Mouse (Mus musculus) fibroblast of lung, adult 2 months (primary cell): ENCODE measurements around the gene Rtn4rl2.

Source experiments
- DNase-seq: peaks from one replicate; pipeline ENCODE4 v3.0.0-alpha.2; 2011; ENCODE audit warnings: low read depth

The Rtn4rl2 gene

DNA sequence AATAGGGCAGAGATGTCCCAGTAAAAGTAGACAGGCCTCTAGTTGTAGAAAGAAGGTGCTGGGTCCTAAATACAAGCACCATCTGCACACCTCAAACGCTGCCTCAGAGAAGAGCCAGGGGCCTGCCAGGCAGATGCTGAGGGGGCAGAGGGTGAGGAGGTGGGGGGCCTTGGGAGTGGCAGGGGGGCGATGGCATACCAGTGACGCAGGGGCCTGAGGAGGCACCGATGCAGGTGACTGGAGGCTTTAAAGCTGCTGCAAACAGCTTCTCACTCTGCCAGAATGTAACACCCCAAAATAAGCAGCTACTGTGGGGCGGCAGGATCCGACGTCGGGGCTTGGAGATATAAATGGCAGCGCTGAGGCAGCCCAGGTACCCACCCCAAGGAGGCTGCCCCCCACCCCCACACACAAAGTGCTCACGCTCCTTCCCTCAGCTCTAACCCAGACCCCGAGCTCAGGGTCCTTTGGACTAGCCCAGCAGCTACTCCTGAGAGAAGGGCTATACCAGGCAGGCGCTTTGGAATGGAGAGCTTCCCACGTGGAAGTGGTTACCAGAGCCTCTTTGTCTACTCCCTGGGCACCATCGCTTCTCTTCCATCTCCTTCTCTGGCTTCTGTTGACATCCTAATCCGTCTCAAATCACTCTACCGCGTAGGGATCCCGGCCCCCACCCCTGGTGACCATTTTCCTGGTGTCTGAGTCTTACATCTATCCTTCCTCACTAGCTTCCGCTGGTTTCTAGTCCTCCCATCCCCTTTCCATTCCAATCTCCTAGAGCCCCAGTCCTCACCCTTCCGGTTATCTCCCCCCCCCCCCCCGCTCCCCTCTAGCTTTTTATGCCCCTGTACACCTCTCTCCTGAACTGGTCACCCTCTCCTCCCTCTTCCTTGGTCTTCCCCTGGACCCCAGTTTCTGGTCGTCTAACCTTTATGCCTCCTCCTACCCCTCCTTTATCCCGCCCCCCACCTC lies 1.1 kb downstream of the Rtn4rl2 start:
- DNase-seq = no peak

DNA sequence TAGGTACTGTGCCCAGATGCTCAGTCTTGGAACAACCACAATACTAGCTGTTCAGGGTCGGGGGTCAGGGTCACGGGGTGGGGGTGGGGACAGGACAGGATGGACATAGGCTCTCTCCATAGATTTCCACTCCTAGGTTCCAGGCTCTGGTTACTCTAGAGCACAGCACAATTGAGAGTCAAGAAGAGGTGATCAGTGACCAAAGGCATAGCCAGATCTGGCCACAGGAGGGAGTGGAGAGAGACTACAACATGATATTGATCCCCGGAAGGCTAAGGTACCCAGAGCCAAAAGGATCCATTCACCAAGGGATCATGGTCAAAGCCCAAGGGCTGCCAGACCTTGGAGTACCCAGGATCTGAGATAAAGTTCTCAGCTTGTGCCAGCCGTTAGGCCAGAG lies 1.9 kb downstream of the Rtn4rl2 start:
- DNase-seq = no peak

DNA sequence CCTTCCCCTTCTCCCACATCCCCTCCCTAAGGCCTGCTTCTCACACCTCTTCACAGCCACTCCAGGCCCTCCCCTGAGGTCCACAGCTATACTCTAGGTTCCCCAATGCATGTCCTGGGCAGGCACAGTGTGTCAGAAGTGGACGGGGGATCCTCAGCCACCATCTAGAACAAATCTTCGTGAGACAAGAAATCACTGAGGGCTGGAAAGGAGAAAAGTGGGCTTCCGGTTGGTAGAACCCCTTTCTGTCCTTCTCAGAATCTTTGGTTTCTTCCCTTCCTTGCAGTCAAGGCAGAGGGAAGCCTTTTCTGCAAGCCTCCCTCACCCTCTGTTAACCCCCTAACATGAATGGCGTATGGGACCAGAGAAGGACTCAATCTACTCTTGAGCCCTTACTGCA lies 2.6 kb downstream of the Rtn4rl2 start:
- no peak for DNase-seq

DNA sequence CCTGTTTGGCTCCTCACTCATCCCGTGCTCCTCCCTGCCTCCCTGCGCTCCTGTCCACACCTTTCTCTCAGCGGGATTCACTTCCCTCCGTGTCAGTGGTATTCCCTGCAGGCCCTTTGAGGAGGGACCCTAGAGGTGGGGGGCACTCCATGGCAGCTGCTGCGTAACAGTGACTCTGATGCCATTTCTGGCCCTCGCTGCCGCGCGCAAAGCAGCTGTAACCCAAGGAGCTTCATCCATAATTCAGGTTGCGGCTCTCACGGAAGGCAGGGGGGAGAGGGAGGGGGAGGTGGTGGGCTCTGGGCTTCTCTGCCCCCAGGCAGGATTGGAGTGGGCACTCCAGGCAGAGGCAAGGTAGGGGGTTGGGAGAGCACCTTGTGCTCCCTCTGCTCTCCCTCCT lies 3.0 kb downstream of the Rtn4rl2 start:
- no peak for DNase-seq

DNA sequence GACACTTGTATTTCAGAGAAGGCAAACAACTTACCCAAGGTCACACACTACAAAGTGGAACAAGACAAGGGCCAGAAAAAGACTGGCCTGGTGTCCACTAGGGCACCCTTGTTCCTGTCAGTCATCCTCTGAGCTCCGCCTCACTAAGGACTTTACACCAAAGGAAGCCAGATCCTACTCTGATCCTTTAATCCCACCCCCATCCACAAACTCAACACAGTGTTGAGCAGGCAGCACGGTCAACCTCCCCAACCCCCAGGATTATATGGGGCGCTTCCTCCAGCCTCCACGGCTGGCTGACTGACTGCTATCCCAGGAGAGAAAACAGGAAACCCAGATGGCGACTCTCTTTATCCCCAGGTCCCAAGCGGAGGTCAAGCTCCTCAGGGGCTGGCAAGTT lies 3.4 kb downstream of the Rtn4rl2 start:
- no peak for DNase-seq

- no peak for DNase-seq
These were observed 3.9 kb downstream of the Rtn4rl2 start for GRCm38 (mm10) chr2:84882606-84883005.

GRCm38 (mm10) chr2:84880590-84880989 lies 5.9 kb downstream of the Rtn4rl2 start:
- no peak for DNase-seq

GRCm38 (mm10) chr2:84875842-84876241 lies 10.7 kb downstream of the Rtn4rl2 start:
- DNase-seq = no peak

DNA sequence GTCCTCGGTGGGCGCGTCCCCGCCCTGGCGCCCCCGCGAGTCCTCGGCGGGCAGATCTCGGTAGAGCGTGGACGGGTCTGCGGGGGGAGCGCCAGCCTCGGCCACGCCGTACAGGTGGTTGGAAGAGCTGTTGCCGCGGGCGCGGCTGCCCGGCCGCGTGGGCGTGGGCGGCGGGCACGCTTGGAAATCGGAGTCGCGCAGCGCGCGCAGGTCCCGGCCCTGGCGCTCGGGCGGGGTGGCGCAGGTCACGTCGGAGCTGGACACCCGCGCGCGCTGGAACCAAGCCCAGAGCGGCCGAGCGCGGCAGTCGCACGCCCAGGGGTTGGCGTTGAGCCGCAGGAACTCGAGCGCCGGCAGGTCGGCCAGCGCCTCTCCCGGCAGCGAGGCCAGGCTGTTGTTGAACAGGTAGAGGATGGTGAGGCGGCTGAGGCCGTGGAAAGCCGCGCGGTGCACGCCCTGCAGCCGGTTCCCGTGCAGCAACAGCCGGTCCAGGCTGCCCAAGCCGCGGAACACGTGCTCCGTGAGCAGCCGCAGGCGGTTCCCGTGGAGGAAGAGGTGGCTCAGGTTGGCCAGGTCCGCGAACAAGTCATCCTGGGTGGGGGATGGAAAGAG lies 14.3 kb downstream of the Rtn4rl2 start:
- no peak for DNase-seq

GRCm38 (mm10) chr2:84870623-84871160 lies 15.8 kb downstream of the Rtn4rl2 start:
- DNase-seq = no peak

- no peak for DNase-seq
These were observed 17.5 kb downstream of the Rtn4rl2 start for GRCm38 (mm10) chr2:84868977-84869376.

GRCm38 (mm10) chr2:84868521-84868943 lies 18.0 kb downstream of the Rtn4rl2 start:
- no peak for DNase-seq

- DNase-seq = no peak
These were observed 20.6 kb downstream of the Rtn4rl2 start for GRCm38 (mm10) chr2:84865616-84866571.

- DNase-seq = no peak
These were observed 24.3 kb downstream of the Rtn4rl2 start for GRCm38 (mm10) chr2:84862231-84862630.

- DNase-seq = no peak
These were observed 25.1 kb downstream of the Rtn4rl2 start for GRCm38 (mm10) chr2:84861430-84861829.

GRCm38 (mm10) chr2:84859991-84860780 lies 26.3 kb downstream of the Rtn4rl2 start:
- peak; percentile 89 for DNase-seq

- no peak for DNase-seq
These were observed 28.0 kb downstream of the Rtn4rl2 start for GRCm38 (mm10) chr2:84858551-84858950.

GRCm38 (mm10) chr2:84855732-84856131 lies 30.8 kb downstream of the Rtn4rl2 start:
- DNase-seq = no peak

DNA sequence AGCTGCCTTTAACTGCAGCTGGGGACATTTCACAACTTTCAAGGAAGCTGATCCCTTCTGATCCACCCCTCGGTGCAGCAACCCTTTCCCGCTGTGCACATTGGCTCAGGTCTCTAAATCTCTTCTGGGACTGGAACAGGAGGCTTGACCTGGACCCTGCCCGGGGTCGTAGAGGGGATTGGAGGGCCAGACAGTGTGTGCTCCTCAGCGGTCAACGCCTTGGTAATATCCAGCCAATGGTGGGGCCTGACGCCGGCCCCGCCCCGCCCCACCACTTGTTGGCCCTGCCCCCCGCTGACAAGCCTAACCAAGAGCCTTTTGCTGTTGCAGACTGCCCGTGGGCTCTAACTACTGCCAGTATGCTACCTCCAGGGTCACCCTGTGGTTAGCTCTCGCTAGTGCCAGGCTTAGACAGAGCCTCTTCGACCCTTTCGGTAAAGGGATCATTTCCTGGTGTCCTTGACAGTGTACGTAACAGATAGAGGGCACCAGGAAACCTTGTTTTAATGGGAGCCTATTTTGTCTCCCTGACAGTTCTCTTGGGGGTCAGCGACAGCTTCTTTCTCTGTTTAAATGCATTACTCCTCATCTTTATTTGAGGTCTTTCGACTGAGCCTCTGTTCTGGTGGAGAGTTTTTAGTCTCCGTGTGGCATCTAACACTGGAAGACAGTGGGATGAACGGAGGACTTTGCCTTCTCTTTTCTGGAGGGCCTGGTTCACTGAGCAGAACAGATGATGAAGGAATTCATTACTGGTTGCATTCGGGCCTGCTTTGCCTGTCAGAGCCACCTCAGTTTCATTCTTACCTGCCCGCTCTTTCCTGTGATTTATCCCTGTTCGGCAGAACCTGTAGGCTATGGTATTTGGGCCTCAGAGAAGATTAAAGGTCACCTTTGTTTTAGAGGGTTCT lies 35.1 kb downstream of the Rtn4rl2 start:
- DNase-seq = no peak
